18 mouse cellular contexts compared by ENCODE assay signal in the genomic region with DNA sequence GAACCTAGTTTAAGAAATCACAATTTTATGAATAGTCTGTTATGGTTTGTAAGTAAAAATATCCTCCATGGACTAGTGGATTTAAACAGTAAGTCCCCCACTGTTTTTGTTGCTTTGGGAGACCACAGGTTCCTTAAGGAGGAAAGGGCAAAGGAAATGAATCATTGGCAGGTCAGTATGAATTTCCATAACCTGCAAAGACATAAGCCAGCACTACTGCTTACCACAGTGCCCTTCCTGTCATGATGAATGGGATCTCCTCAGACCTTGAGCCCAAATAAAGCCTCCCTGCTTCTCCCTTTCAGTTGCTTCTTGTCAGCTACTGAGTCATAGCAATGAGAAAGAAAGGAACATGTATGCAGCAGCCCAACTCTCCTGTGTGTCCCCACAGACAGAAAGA.
DNase-seq lines count a peak whose midpoint lies in the region; ATAC-seq and TF ChIP-seq lines count a peak whose summit lies in the region.
"Had no signal": no experiment of that assay in that cellular context is flagged by ENCODE, and none has a peak within 500 bp of the region (broad histone marks: within the 10 kb centered on the region; RNA-seq: fewer than 3 reads in every experiment).

No protein-coding gene starts in this region.

- no peaks in the 10 kb centered on the region for H3K27me3 ChIP-seq in kidney, postnatal 0 days (ENCODE audit: insufficient read depth, low read length)
- no peaks in the 10 kb centered on the region for H3K27me3 ChIP-seq in embryonic facial prominence, embryonic 10.5 days (replicated peaks; ENCODE audit: low read depth, poor library complexity, severe bottlenecking)
- H3K27me3 ChIP-seq: embryonic facial prominence, embryonic 15.5 days; forebrain, embryonic 15.5 days; heart, embryonic 12.5 days had no signal

- no peak overlapping the region for H3K27ac ChIP-seq in kidney, postnatal 0 days
- no peak overlapping the region for H3K27ac ChIP-seq in embryonic facial prominence, embryonic 10.5 days (replicated peaks)
- H3K27ac ChIP-seq: embryonic facial prominence, embryonic 15.5 days; forebrain, embryonic 15.5 days; hindbrain, embryonic 10.5 days; hindbrain, embryonic 14.5 days had no signal

- H3K4me3 ChIP-seq in kidney, postnatal 0 days (replicated peaks; ENCODE audit: low read depth, low read length): no peak overlapping the region
- no peak overlapping the region for H3K4me3 ChIP-seq in lung, adult 2 months (replicated peaks; ENCODE audit: extremely low read depth, low read depth, low read length)
- H3K4me3 ChIP-seq in embryonic facial prominence, embryonic 10.5 days: no peak overlapping the region
- H3K4me3 ChIP-seq: embryonic facial prominence, embryonic 15.5 days; forebrain, embryonic 15.5 days; heart, embryonic 12.5 days; hindbrain, embryonic 10.5 days had no signal

- no peak for TF ChIP-seq CTCF in kidney, postnatal 0 days (IDR thresholded peaks at IDR 0.05; ENCODE audit: low read depth)
- no peak for TF ChIP-seq CTCF in lung, adult 2 months (IDR thresholded peaks at IDR 0.05; ENCODE audit: insufficient read depth, low read length)

- no peak overlapping the region for H3K4me2 ChIP-seq in kidney, postnatal 0 days (ENCODE audit: low read length)
- H3K4me2 ChIP-seq: embryonic facial prominence, embryonic 15.5 days; forebrain, embryonic 15.5 days; heart, embryonic 12.5 days; hindbrain, embryonic 14.5 days had no signal

- peak; percentile 17 to 67 for DNase-seq in adrenal gland, adult (ENCODE audit: inconsistent age in 2 of 2, low spot score in 1 of 2)
- no peak for DNase-seq in adrenal gland, postnatal 4 days (ENCODE audit: low spot score in 2 of 2)
- peak; percentile 3 for DNase-seq in kidney, postnatal 0 days (ENCODE audit: low spot score)
- no peak for DNase-seq in kidney, postnatal 25 days
- DNase-seq in adrenal gland, postnatal 14 days: peak; percentile 6
- DNase-seq in lung, adult 2 months: no peak
- no peak for DNase-seq in embryonic facial prominence, embryonic 10.5 days (ENCODE audit: low spot score)
- DNase-seq: cerebellum, adult 18-20 months; cerebellum, postnatal 10 days; gastrocnemius, postnatal 10 days; kidney, adult 2 months had no signal

- H3K36me3 ChIP-seq in kidney, postnatal 0 days (ENCODE audit: insufficient read depth, low read length): no peaks in the 10 kb centered on the region
- no peaks in the 10 kb centered on the region for H3K36me3 ChIP-seq in embryonic facial prominence, embryonic 10.5 days (replicated peaks)
- H3K36me3 ChIP-seq: embryonic facial prominence, embryonic 15.5 days; forebrain, embryonic 15.5 days; heart, embryonic 12.5 days; hindbrain, embryonic 10.5 days had no signal

- no peak overlapping the region for H3K9ac ChIP-seq in kidney, postnatal 0 days (ENCODE audit: low read depth, low read length)
- H3K9ac ChIP-seq: embryonic facial prominence, embryonic 15.5 days; forebrain, embryonic 15.5 days; heart, embryonic 12.5 days; hindbrain, embryonic 14.5 days had no signal

- TF ChIP-seq POLR2A in lung, adult 2 months (IDR thresholded peaks at IDR 0.05; ENCODE audit: borderline replicate concordance, extremely low read depth, low read depth, low read length): no peak

- H3K9me3 ChIP-seq in kidney, postnatal 0 days (replicated peaks; ENCODE audit: low read length): no peaks in the 10 kb centered on the region
- no peaks in the 10 kb centered on the region for H3K9me3 ChIP-seq in embryonic facial prominence, embryonic 10.5 days
- H3K9me3 ChIP-seq: embryonic facial prominence, embryonic 15.5 days; forebrain, embryonic 15.5 days; heart, embryonic 12.5 days; hindbrain, embryonic 10.5 days had no signal

- H3K4me1 ChIP-seq in kidney, postnatal 0 days (replicated peaks; ENCODE audit: insufficient read depth, low read length): no peaks in the 10 kb centered on the region
- no peaks in the 10 kb centered on the region for H3K4me1 ChIP-seq in lung, adult 2 months (ENCODE audit: control insufficient read depth, insufficient read depth, low read length)
- no peaks in the 10 kb centered on the region for H3K4me1 ChIP-seq in embryonic facial prominence, embryonic 10.5 days
- H3K4me1 ChIP-seq: embryonic facial prominence, embryonic 15.5 days; forebrain, embryonic 15.5 days; heart, embryonic 12.5 days; hindbrain, embryonic 10.5 days had no signal

- ATAC-seq in kidney, postnatal 0 days (replicated peaks; ENCODE audit: low FRiP score, low read depth): no peak
- no peak for ATAC-seq in cerebellum, adult (ENCODE audit: insufficient number of reproducible peaks, low FRiP score, low TSS enrichment)
- ATAC-seq: forebrain, embryonic 15.5 days; intestine, embryonic 16.5 days had no signal

Comparison
In these comparisons a context has a peak if more than half of its experiments do, and no peak if none do; other contexts are left out.
1. DNase-seq: peak in adrenal gland, adult (2 of 2), kidney, postnatal 0 days (single experiment) and adrenal gland, postnatal 14 days (single experiment); none in adrenal gland, postnatal 4 days (0 of 2), kidney, postnatal 25 days (0 of 2), lung, adult 2 months (single experiment) and embryonic facial prominence, embryonic 10.5 days (single experiment).